Mouse (Mus musculus): ENCODE data around the gene Tanc2. TPM values are rescaled to one million over a fixed set of nuclear protein-coding genes. Genes with fewer than 3 reads are reported as not detected.

Tanc2 gene
- polyA plus RNA-seq, 1 experiment = 0.97 TPM

GRCm38 (mm10) chr11:105909617-105910016, 319.8 kb downstream of the Tanc2 start:
- H3K4me3 ChIP-seq (replicated peaks) = no peak overlapping the region
- no peaks in the 10 kb centered on the region; the same call in 1 of the 2 replicates for H3K4me1 ChIP-seq
- no peaks in the 10 kb centered on the region for H3K9me3 ChIP-seq
- peaks cover 82% of the 10 kb centered on the region for H3K36me3 ChIP-seq (replicated peaks; ENCODE audit: low read length)
- H3K27me3 ChIP-seq (replicated peaks) = peaks cover 2% of the 10 kb centered on the region
- TF ChIP-seq FLI1 (IDR thresholded peaks at IDR 0.05; ENCODE audit: low read length) = no peak
- no peak for TF ChIP-seq GATA1 (IDR thresholded peaks at IDR 0.05; ENCODE audit: borderline replicate concordance, low read length)

GRCm38 (mm10) chr11:105911149-105911548, 321.4 kb downstream of the Tanc2 start:
- H3K27me3 ChIP-seq (replicated peaks) = peaks cover 2% of the 10 kb centered on the region
- H3K9me3 ChIP-seq = no peaks in the 10 kb centered on the region
- H3K4me1 ChIP-seq = no peaks in the 10 kb centered on the region; the same call in 1 of the 2 replicates
- TF ChIP-seq GATA1 (IDR thresholded peaks at IDR 0.05; ENCODE audit: borderline replicate concordance, low read length) (no peak), FLI1 (IDR thresholded peaks at IDR 0.05; ENCODE audit: low read length) (no peak)
- peaks cover 82% of the 10 kb centered on the region for H3K36me3 ChIP-seq (replicated peaks; ENCODE audit: low read length)
- no peak overlapping the region for H3K4me3 ChIP-seq (replicated peaks)

- Histone ChIP-seq H3K9me3 (no peaks in the 10 kb centered on the region), H3K27me3 (replicated peaks) (peaks cover 2% of the 10 kb centered on the region), H3K36me3 (replicated peaks; ENCODE audit: low read length) (peaks cover 88% of the 10 kb centered on the region), H3K4me1 (no peaks in the 10 kb centered on the region; the same call in 1 of the 2 replicates), H3K4me3 (replicated peaks) (no peak overlapping the region)
- no peak for TF ChIP-seq GATA1 (IDR thresholded peaks at IDR 0.05; ENCODE audit: borderline replicate concordance, low read length)
- no peak for TF ChIP-seq FLI1 (IDR thresholded peaks at IDR 0.05; ENCODE audit: low read length)
Observed at GRCm38 (mm10) chr11:105911592-105912375, 322.0 kb downstream of the Tanc2 start.

GRCm38 (mm10) chr11:105913580-105913979, 323.8 kb downstream of the Tanc2 start:
- Histone ChIP-seq H3K36me3 (replicated peaks; ENCODE audit: low read length) (peaks cover 87% of the 10 kb centered on the region), H3K27me3 (replicated peaks) (peaks cover 2% of the 10 kb centered on the region), H3K4me3 (replicated peaks) (no peak overlapping the region), H3K9me3 (no peaks in the 10 kb centered on the region), H3K4me1 (no peaks in the 10 kb centered on the region)
- TF ChIP-seq GATA1 (IDR thresholded peaks at IDR 0.05; ENCODE audit: borderline replicate concordance, low read length) (no peak), FLI1 (IDR thresholded peaks at IDR 0.05; ENCODE audit: low read length) (no peak)

- Histone ChIP-seq H3K27me3 (replicated peaks) (peaks cover 4% of the 10 kb centered on the region), H3K36me3 (replicated peaks; ENCODE audit: low read length) (peaks cover 80% of the 10 kb centered on the region), H3K9me3 (no peaks in the 10 kb centered on the region), H3K4me1 (peaks cover 11% of the 10 kb centered on the region), H3K4me3 (replicated peaks) (no peak overlapping the region)
- TF ChIP-seq GATA1 (IDR thresholded peaks at IDR 0.05; ENCODE audit: borderline replicate concordance, low read length) (no peak), FLI1 (IDR thresholded peaks at IDR 0.05; ENCODE audit: low read length) (no peak)
Observed at GRCm38 (mm10) chr11:105920098-105920785, 330.5 kb downstream of the Tanc2 start.

- no peaks in the 10 kb centered on the region for H3K9me3 ChIP-seq
- no peak overlapping the region for H3K4me3 ChIP-seq (replicated peaks)
- H3K27me3 ChIP-seq (replicated peaks) = peaks cover 8% of the 10 kb centered on the region
- H3K4me1 ChIP-seq = peaks cover 11% of the 10 kb centered on the region
- peaks cover 76% of the 10 kb centered on the region for H3K36me3 ChIP-seq (replicated peaks; ENCODE audit: low read length)
- no peak for TF ChIP-seq GATA1 (IDR thresholded peaks at IDR 0.05; ENCODE audit: borderline replicate concordance, low read length)
- no peak for TF ChIP-seq FLI1 (IDR thresholded peaks at IDR 0.05; ENCODE audit: low read length)
Observed at GRCm38 (mm10) chr11:105920836-105921235, 331.1 kb downstream of the Tanc2 start.

GRCm38 (mm10) chr11:105921275-105921674, 331.5 kb downstream of the Tanc2 start:
- peaks cover 72% of the 10 kb centered on the region for H3K36me3 ChIP-seq (replicated peaks; ENCODE audit: low read length)
- peaks cover 8% of the 10 kb centered on the region for H3K27me3 ChIP-seq (replicated peaks)
- peaks cover 11% of the 10 kb centered on the region for H3K4me1 ChIP-seq
- no peak overlapping the region for H3K4me3 ChIP-seq (replicated peaks)
- TF ChIP-seq FLI1 (IDR thresholded peaks at IDR 0.05; ENCODE audit: low read length) (no peak), GATA1 (IDR thresholded peaks at IDR 0.05; ENCODE audit: borderline replicate concordance, low read length) (no peak)
- H3K9me3 ChIP-seq = no peaks in the 10 kb centered on the region

- H3K36me3 ChIP-seq (replicated peaks; ENCODE audit: low read length) = peaks cover 58% of the 10 kb centered on the region
- TF ChIP-seq FLI1 (IDR thresholded peaks at IDR 0.05; ENCODE audit: low read length) = no peak
- TF ChIP-seq GATA1 (IDR thresholded peaks at IDR 0.05; ENCODE audit: borderline replicate concordance, low read length) = no peak
- H3K9me3 ChIP-seq = no peaks in the 10 kb centered on the region
Observed at GRCm38 (mm10) chr11:105922769-105923663, 333.2 kb downstream of the Tanc2 start.

More at GRCm38 (mm10) chr11:105922769-105923663, 333.2 kb downstream of the Tanc2 start:
- Histone ChIP-seq H3K4me3 (replicated peaks) (no peak overlapping the region), H3K27me3 (replicated peaks) (peaks cover 15% of the 10 kb centered on the region), H3K4me1 (peaks cover 11% of the 10 kb centered on the region)

All from megakaryocyte, embryonic 14.5 days (primary cell).